Mouse (Mus musculus) forebrain, embryonic 10.5 days (tissue): ENCODE measurements around the gene Fbxw5. TPM values are rescaled to one million over a fixed set of nuclear protein-coding genes. Genes with fewer than 3 reads are reported as not detected.

ENCODE experiments used
- DNase-seq: peaks from one replicate; pipeline ENCODE4 v3.0.0-alpha.2; 2017; ENCODE audit warnings: low spot score; ENCODE audit errors: extremely low spot score
- H3K27ac ChIP-seq: fragments of 300-500 bp; sonication (generic); 2 replicates; pipeline ENCODE4 v1.5.1; 2016; ENCODE audit warnings: mild to moderate bottlenecking
- H3K27me3 ChIP-seq: fragments of 300-500 bp; sonication (generic); 2 replicates; pipeline ENCODE4 v1.6.1; 2016; ENCODE audit warnings: mild to moderate bottlenecking; ENCODE audit not compliant: poor library complexity, severe bottlenecking
- H3K36me3 ChIP-seq: fragments of 300-500 bp; sonication (generic); replicated peaks from 2 replicates; pipeline ENCODE4 v1.6.1; 2016; ENCODE audit warnings: mild to moderate bottlenecking, moderate library complexity
- H3K4me1 ChIP-seq: fragments of 300-500 bp; sonication (generic); 2 replicates; pipeline ENCODE4 v1.6.1; 2016
- H3K4me3 ChIP-seq: fragments of 300-500 bp; sonication (generic); 2 replicates; pipeline ENCODE4 v1.5.1; 2016; ENCODE audit warnings: mild to moderate bottlenecking, moderate library complexity
- H3K9me3 ChIP-seq: fragments of 300-500 bp; sonication (generic); 2 replicates; pipeline ENCODE4 v1.6.1; 2016; ENCODE audit warnings: mild to moderate bottlenecking, moderate library complexity
- WGBS: fragments of 180-500 bp; shearing (Covaris S2); methylation state at CpG from one replicate; pipeline ENCODE4 v1.1.7; 2016; 5-methylcytosine and 5-hydroxymethylcytosine counted together
- polyA plus RNA-seq: library from polyadenylated mRNA; unstranded; fragments of >200 nt; fragmentation: Nextera tagmentation; extraction: Ambion mirVana; gene quantifications from 2 replicates; pipeline ENCODE4 v1.2.1, GENCODE M21; 2016

The Fbxw5 gene
- polyA plus RNA-seq, 1 experiment from 2014 or later, result 93.9 TPM

- no peak for DNase-seq
- Histone ChIP-seq H3K36me3 (no peaks in the 10 kb centered on the region), H3K9me3 (no peaks in the 10 kb centered on the region), H3K4me3 (no peak overlapping the region), H3K27ac (peak overlapping the region; percentile 56), H3K4me1 (peaks cover 37% of the 10 kb centered on the region), H3K27me3 (no peaks in the 10 kb centered on the region; the same call in 1 of the 2 replicates)
- WGBS, result 44% methylated on average over 10 of the region's 10 CpGs
These were observed 34.5 kb upstream of the Fbxw5 start for GRCm38 (mm10) chr2:25465816-25466635.

- no peaks in the 10 kb centered on the region for H3K9me3 ChIP-seq
- no peaks in the 10 kb centered on the region; the same call in 1 of the 2 replicates for H3K27me3 ChIP-seq
- DNase-seq, result no peak
- H3K4me1 ChIP-seq, result peaks cover 31% of the 10 kb centered on the region
- no peaks in the 10 kb centered on the region for H3K36me3 ChIP-seq
- H3K27ac ChIP-seq, result no peak overlapping the region
- no peak overlapping the region for H3K4me3 ChIP-seq
- WGBS, result 75% methylated on average over 14 of the region's 14 CpGs
These were observed 32.8 kb upstream of the Fbxw5 start for GRCm38 (mm10) chr2:25467606-25468303.

DNA sequence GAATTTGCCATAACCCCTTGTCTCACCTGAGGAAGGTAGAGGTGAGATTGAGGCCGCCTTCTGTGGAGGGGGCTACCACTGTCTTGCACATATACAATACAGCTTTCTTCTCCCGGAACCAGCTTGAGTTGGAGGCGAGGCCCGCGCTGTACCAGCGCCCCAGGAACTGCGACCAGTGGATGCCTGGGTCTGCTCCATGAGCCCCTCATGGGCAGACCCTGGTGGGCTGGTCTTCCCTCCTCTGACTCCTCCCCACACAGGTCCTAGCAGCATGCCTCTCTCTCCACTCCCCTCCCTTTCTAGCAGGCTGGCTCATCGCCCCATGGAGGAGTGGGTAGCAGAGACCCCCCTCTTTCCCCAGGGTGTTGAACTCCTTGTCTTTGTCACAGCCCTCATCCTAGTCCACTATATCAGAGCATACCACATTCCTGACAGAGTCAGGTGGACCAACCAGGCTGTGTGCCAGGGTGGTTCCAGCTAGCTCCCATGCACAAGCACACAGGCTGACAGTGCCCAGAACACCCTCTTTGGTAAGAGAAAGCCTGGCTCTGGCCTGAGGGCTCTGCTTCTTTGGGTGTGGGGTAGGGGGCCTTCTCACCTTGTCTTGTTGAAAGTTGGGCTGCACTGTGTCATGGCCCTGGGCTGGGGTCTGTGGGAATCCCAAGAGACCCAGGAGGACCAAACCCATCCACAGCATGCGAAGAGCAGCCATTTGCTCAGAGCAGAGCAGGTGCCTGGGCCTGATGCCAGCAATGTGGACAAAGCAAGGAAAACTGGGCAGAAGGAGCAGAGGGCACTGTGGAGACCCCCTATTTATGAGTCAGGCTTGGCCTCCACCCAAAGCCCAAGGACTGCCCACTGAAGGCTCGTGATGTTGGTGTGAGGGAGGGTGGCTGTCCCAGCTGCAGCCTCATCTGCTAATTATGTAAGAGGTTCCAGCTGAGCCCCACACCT, 31.3 kb upstream of the Fbxw5 start:
- no peak overlapping the region; the same call in 1 of the 2 replicates for H3K27ac ChIP-seq
- peaks cover 31% of the 10 kb centered on the region for H3K4me1 ChIP-seq
- no peaks in the 10 kb centered on the region for H3K9me3 ChIP-seq
- H3K4me3 ChIP-seq, result no peak overlapping the region
- no peaks in the 10 kb centered on the region for H3K36me3 ChIP-seq
- 78% methylated on average over 10 of the region's 10 CpGs for WGBS
- H3K27me3 ChIP-seq, result no peaks in the 10 kb centered on the region; the same call in 1 of the 2 replicates
- DNase-seq, result no peak

DNA sequence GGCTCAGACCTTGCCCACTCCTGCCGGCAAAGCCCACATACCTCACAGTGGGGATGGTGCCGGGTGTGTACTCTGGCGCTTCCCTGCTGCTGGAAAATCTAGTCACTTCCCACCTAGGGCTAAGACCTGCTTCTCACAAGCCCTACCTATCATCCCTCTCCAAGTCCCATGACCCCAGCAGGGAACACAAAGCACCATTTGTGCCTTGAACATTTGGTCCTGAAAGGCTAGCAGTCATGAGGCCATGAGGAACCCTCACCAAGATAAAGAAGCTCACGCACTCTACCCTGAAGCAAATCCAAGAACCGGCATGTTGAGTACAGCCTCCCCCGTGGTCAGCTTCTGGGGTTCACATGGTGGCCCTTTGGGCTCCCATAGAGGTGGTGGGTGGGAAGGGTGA, 30.6 kb upstream of the Fbxw5 start, which contains the start of gene Ptgds:
Gene Ptgds (minus strand): TSS at position 78 of the 400 bp plus-strand sequence.
- no peaks in the 10 kb centered on the region for H3K9me3 ChIP-seq
- H3K27me3 ChIP-seq, result no peaks in the 10 kb centered on the region; the same call in 1 of the 2 replicates
- H3K27ac ChIP-seq, result no peak within 1 kb of the TSS; the same call in 1 of the 2 replicates
- no peaks in the 10 kb centered on the region for H3K36me3 ChIP-seq
- H3K4me1 ChIP-seq, result peaks cover 31% of the 10 kb centered on the region
- H3K4me3 ChIP-seq, result no peak within 1 kb of the TSS
- WGBS, result 70% methylated on average over 6 of the region's 6 CpGs
- DNase-seq, result no peak

GRCm38 (mm10) chr2:25472550-25472949, 28.0 kb upstream of the Fbxw5 start:
- Histone ChIP-seq H3K4me3 (no peak overlapping the region), H3K4me1 (peaks cover 7% of the 10 kb centered on the region), H3K9me3 (no peaks in the 10 kb centered on the region), H3K36me3 (no peaks in the 10 kb centered on the region), H3K27ac (no peak overlapping the region), H3K27me3 (no peaks in the 10 kb centered on the region; the same call in 1 of the 2 replicates)
- WGBS, result 83% methylated on average over 2 of the region's 2 CpGs
- DNase-seq, result no peak

DNA sequence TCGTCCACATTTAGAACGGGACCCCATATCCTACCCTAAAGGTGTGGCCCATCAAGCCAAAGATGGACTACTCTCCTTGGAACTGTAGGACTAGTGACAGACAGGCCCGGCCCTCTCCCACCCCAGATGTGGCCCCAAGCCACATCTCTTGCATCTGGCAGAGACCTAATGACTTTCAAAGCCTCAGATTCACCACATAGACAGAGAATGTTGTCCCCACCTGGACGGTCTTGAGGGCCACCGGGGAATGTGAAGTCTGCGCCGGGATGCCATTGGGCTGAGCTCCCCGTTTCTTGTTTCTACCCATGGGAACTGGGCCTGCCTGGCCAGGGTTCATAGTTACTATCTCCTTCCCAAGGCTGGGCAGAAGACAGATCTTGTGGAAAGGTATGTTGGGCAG, 23.0 kb upstream of the Fbxw5 start:
- no peaks in the 10 kb centered on the region for H3K36me3 ChIP-seq
- no peak overlapping the region for H3K27ac ChIP-seq
- H3K27me3 ChIP-seq, result no peaks in the 10 kb centered on the region
- DNase-seq, result no peak
- no peaks in the 10 kb centered on the region for H3K9me3 ChIP-seq
- WGBS, result 92% methylated on average over 8 of the region's 8 CpGs
- no peak overlapping the region for H3K4me3 ChIP-seq
- H3K4me1 ChIP-seq, result no peaks in the 10 kb centered on the region

- no peaks in the 10 kb centered on the region for H3K4me1 ChIP-seq
- H3K9me3 ChIP-seq, result no peaks in the 10 kb centered on the region
- H3K27ac ChIP-seq, result no peak overlapping the region
- DNase-seq, result no peak
- no peaks in the 10 kb centered on the region for H3K36me3 ChIP-seq
- WGBS, result 87% methylated on average over 3 of the region's 3 CpGs
- H3K27me3 ChIP-seq, result no peaks in the 10 kb centered on the region
- no peak overlapping the region for H3K4me3 ChIP-seq
These were observed 22.4 kb upstream of the Fbxw5 start for GRCm38 (mm10) chr2:25477967-25478675.

DNA sequence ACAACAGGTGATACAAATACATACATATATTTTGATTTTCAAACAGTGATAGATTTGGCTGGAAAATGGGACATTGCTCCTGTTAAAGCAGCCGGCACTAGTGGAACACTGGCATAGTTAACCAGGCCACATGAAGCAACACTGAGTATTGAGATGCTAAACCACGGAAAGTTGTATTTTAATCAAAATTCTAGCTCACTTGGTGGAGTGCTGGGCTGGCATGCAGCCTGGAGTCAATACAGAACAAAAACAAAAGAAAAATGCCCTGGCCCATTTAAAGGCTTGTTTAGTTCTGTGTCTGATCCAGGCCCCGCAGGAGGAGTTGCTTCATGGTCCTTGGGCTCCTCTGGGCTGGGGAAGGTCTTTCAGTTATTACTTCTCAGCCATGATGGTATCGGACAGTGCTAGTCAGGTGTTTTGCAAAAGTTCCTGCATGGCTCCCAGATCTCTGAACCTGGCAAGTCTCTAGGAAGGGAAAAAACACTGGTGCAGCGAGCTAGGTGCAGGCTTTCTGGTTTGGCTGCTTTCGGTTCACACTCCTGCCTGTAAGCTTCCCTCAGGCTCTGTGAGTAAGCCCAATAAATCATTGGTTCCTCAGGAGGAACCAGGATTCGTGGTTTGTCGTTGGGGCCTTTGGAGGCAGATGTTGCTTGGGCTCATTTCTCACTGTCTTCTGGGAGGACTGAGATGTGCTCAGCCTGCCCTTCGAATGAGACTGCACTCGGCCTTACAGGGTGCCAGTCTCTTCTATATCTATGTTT, 20.8 kb upstream of the Fbxw5 start:
- Histone ChIP-seq H3K36me3 (no peaks in the 10 kb centered on the region), H3K4me1 (no peaks in the 10 kb centered on the region), H3K4me3 (no peak overlapping the region), H3K27me3 (no peaks in the 10 kb centered on the region), H3K27ac (no peak overlapping the region), H3K9me3 (no peaks in the 10 kb centered on the region)
- DNase-seq, result no peak
- WGBS, result 82% methylated on average over 10 of the region's 10 CpGs

DNA sequence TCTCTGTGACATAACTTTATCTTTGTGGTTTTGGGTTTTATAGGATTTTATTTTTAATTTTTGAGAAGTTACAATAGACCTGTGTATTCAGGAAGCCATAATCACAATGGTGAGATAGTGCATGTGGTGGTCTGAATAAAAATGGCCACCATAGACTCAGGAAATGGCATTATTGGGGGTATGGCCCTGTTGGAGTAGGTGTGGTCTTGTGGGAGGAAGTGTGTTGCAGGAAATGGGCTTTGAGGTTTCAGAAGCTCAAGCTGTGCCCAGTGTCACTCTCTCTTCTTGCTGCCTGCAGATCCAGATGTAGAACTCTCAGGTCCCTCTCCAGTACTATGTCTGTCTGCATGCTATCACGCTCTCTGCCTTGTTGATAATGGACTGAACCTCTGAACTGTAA, 20.0 kb upstream of the Fbxw5 start:
- Histone ChIP-seq H3K9me3 (no peaks in the 10 kb centered on the region), H3K27me3 (no peaks in the 10 kb centered on the region), H3K27ac (no peak overlapping the region), H3K4me3 (no peak overlapping the region), H3K4me1 (no peaks in the 10 kb centered on the region), H3K36me3 (no peaks in the 10 kb centered on the region)
- no peak for DNase-seq
- WGBS, result 97% methylated on average over 1 of the region's 1 CpGs

- Histone ChIP-seq H3K27me3 (no peaks in the 10 kb centered on the region), H3K9me3 (no peaks in the 10 kb centered on the region), H3K36me3 (no peaks in the 10 kb centered on the region), H3K27ac (no peak overlapping the region), H3K4me1 (no peaks in the 10 kb centered on the region), H3K4me3 (no peak overlapping the region)
- DNase-seq, result no peak
- WGBS, result 28% methylated on average over 7 of the region's 7 CpGs
These were observed 17.6 kb upstream of the Fbxw5 start for GRCm38 (mm10) chr2:25482969-25483368.

DNA sequence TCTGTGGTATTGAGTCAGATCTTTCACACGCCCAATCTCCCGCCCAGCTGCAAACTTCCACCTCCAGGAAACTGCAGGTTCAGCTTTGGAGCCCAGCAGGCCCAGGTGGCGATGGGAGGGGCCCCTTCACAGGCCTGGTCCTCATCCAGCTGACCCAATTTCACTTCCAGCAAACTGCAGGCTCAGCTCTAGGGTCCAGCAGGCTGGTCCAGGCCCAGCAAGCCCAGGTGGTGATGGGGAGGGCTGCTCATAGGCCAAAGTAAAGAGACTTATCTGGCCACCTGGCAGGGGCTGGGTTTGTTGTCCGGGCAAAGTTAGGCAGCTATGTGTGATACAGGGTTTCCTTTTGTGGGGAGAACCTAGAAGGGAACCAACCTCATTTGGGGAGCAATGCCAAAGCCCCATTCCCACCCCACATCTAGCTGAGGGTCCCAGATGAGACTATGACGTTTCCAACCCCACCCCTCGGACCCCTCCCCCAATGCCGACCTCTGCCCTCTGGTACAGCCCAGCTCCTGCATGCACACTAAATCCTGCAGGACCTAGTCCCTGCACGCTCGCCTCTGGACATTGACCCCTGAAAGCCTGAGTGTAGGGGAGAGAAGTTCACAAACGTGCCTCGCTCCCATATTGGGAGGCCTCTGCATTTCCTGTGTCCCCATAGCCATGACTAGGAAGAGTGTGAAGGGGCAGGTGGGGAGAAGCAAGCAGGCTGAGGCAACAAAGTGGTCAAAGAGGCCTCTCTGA, 15.5 kb upstream of the Fbxw5 start:
- 75% methylated on average over 11 of the region's 11 CpGs for WGBS
- H3K4me1 ChIP-seq, result no peaks in the 10 kb centered on the region
- no peaks in the 10 kb centered on the region for H3K9me3 ChIP-seq
- no peak overlapping the region for H3K27ac ChIP-seq
- no peak for DNase-seq
- H3K27me3 ChIP-seq, result no peaks in the 10 kb centered on the region
- no peaks in the 10 kb centered on the region for H3K36me3 ChIP-seq
- no peak overlapping the region for H3K4me3 ChIP-seq
